Mouse (Mus musculus) thymus, postnatal 25 days (tissue): ENCODE data around the gene G6pc3.
"Not testable (repeated sequence)": the region's sequence is repeated elsewhere in the genome, so short reads cannot be mapped to it uniquely, and the experiment has no call there.

Experiments
- DNase-seq: peaks from one replicate; pipeline ENCODE4 v3.0.0; 2022

Gene G6pc3

DNA sequence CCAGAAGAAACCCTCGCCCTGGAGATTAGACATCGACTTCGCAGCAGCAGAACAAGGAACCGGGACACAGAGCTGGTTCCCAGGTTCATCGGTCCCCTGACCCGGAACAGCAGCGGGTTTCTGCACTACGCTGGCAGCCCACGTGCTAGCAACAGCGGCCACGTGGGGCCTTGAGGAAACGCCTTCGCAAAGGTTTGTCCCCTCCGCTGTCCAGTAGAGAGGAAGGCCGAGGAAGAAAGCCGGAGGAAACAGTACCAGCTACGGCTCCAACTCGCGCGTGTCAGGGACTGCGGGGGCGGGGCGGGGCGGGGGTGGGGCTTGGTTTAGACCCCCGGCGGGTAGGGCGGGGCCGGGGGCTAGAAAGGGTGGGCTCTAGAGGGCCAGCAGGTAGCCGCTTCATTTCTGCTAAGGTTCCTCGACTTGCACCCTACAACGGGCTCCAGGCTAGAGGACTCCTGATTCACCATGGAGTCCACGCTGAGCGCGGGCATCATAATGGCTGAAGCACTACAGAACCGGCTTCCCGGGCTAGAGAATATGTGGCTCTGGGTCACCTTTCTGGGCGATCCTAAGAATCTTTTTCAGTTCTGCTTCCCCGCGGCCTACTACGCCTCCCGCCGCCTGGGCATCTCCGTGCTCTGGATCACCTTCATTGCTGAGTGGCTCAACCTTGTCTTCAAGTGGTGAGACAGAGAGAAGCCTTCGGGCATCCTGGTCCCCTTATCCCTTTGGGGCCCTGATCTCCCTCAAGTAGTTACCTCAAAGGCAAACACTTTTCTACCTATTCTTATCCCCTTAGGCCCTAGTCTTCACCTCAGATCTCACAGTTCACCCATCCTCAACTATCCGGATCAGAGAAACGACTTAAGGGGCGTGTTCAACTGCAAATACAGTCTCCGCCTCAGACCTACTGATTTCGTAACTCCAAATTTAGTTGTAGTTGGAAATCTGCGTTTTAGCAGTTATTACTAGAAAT lies at the start of gene G6pc3:
TSS of gene G6pc3 (plus strand) at position 160 of the 976 bp plus-strand sequence.
- DNase-seq, result peak; percentile 76

- DNase-seq, result peak; percentile 57
These were observed 48.9 kb upstream of the G6pc3 start for GRCm38 (mm10) chr11:102140508-102140907.

DNA sequence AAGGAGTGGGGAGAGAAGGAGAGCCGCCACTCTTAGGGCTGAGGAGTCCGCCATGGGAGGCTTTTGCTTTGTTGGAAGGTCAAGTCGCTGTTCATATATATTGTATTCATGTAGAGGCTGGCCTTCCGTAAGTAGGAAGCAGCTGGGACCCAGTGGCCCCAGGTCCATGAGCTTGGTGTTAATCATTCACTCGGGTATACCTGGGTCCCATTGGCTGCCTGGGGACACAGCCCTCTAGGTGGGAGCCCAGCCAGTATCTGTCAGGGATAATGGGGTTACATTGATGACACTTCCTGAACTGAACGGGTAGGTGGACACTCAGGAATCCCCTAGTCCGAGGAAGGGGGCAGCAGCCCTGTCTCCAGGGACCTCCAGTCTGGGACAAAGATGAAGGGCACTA lies 47.1 kb upstream of the G6pc3 start:
- DNase-seq, result no peak

DNA sequence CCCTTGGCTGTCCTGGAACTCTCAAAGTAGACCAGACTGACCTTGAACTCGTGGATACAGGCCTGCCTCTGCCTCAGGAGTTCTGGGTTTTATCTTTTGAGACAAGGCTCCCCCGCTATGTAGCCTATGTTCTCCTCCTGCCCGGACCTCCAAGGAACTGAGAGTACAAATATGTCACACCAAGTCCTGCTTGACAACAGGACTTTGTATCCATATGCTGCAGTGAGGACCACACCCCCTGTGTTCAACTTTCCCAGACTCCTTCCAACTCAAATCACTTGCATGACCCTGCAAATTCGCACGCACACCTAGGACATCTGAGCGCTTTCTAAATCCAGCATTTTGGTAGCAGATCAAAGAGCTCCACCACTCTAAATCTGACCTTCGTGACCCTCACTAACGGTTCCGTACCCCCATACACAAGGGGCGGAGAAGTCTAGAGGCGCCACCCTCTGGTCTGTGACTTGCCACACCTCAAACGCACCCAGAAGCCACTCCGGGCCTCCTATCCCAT lies 44.4 kb upstream of the G6pc3 start:
- no peak for DNase-seq

DNA sequence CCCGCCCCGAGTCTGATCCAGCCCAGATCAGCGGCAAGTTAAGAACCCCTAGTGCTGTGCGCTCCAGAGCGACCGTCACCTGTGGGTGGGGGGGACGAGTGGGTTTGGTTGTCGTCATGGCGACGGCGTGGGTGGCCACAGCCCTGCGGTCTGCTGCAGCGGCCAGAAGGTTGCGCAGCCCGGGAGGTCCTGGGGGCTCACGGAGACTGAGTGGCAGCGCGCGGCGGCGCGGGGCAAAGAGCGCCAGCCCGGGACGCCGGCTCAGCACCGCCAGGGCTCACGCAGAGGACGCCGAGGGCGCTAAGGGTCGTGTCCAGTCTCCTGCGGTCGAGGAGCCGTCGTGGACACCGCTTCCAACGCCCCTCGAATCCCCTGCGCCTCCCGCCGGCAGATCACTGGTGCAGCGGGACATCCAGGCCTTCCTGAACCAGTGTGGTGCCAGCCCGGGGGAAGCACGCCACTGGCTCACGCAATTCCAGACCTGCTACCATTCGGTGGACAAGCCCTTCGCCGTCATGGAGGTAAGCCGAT lies 43.9 kb upstream of the G6pc3 start, which contains the start of gene Nags:
TSS of gene Nags (plus strand) at position 43 of the 531 bp plus-strand sequence.
- DNase-seq, result no peak

DNA sequence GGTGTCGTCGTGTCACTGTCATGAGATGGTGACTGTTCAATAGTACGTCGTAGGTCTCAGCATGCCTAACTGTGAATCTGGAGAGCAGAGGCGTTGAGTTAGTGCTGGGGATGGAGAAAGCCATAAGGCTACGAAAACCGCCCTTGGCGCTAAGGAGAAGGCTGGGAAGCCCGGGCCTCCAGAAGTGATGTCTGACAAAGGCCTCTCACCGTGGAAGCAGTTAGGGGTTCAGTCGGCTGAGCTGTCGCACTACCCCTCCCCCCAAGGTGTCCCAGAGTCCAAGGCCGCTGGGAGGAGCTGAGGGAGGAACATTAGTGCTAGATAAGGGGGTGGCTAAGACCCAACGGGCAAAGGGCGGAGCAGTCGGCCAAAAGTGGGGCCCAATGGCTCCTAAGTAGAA lies 43.4 kb upstream of the G6pc3 start:
- DNase-seq, result no peak

DNA sequence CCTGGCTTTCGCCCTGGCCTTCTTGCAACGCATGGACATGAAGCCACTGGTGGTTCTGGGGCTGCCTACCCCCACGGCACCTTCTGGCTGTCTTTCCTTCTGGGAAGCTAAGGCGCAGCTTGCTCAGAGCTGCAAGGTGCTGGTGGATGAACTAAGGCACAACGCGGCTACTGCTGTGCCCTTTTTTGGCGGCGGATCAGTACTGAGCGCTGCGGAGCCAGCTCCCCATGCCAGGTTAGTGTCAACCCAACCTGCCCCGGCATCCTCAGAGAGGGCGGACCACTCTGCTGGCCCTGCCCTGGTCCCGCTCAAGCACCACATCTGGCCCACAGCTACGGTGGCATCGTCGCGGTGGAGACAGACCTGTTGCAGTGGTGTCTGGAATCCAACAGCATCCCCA lies 42.9 kb upstream of the G6pc3 start:
- no peak for DNase-seq

- no peak for DNase-seq
These were observed 42.0 kb upstream of the G6pc3 start for GRCm38 (mm10) chr11:102147213-102147989.

DNA sequence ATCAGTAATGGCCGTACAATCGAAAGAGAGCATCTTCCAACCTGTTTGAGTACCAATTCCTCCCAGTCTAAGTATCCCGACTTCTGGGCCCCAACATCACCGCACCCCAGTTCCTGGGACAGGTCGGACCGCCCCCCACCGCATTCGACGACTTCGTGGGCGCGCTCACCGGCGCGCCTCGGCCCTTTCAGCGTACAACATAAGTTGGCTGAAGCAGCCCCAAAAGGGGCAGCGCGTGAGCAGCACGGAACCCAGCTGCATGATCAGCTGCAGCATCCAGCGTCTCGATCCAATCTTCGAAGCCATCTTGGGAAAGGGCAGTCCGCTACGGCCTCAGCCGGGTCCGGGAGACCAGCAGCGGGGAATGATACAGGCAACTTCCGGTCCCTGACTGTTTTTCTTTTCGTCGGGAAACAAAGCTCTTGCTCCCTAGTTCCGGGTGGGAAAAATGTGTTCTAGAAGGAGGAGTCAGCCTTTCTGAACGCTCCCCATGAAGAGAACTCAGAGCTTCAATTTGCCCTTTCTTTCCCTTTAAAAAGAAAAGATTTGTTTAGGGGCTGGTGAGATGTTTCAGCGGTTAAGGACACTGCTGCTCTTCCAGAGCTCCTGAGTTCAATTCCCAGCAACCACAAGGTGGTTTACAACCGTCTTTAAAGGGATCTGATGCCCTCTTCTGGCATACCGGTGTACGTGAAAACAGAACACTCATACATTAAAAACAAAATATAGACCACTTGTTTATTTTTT lies 33.2 kb upstream of the G6pc3 start, which contains the start of gene Tmem101:
TSS of gene Tmem101 (minus strand) at position 366 of the 747 bp plus-strand sequence.
- DNase-seq, result peak; percentile 81

DNA sequence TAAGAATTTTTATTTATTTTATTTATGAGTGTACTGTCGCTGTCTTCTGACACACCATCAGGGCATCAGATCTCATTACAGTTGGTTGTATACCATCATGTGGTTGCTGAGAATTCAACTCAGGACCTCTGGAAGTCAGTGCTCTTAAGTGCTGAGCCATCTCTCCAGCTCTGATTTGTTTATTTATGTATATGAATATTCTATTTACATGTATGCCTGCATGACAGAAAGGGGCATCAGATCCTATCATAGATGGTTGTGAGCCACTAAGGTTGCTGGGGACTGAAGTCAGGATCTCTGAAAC lies 32.7 kb upstream of the G6pc3 start:
- no peak for DNase-seq

GRCm38 (mm10) chr11:102158024-102158423 lies 31.4 kb upstream of the G6pc3 start:
- DNase-seq, result not testable (repeated sequence)

GRCm38 (mm10) chr11:102159781-102160180 lies 29.6 kb upstream of the G6pc3 start:
- DNase-seq, result no peak

DNA sequence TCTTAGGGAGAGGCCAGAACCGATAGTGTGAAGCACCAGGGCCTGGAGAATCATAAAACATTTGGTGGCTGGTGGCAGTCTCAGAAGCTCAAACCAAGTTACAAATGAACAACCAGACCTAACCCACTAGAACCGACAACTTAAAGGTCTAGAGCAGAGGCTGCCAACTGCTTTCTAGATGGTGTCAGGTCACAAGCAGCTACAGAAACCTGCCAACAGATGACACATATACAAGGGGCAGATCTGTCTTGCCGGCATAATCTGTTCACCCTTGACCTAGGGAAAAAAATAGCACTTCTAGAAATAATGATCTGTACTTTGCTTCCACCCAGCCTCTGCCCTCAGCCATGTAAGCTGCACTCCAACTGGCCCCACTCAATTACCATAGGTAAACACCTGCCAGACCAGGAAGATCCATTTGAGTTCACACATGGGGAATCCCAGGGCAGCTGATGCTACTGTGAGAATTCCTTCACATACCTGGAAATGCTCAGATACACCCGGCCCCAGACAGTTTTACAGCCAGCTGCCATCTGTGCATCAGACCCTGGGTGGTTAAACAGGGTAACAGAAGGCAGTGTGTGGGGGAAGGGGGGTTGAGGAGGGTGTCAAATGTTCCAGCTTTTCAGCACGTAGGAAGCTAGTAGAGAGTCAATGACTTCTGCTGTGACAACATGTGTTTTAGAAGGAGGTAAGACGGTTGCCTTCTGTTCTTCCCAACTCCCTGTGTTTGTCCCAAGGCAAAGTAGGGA lies 23.3 kb upstream of the G6pc3 start:
- no peak for DNase-seq

- DNase-seq, result no peak
These were observed 21.9 kb upstream of the G6pc3 start for GRCm38 (mm10) chr11:102167539-102167938.

DNA sequence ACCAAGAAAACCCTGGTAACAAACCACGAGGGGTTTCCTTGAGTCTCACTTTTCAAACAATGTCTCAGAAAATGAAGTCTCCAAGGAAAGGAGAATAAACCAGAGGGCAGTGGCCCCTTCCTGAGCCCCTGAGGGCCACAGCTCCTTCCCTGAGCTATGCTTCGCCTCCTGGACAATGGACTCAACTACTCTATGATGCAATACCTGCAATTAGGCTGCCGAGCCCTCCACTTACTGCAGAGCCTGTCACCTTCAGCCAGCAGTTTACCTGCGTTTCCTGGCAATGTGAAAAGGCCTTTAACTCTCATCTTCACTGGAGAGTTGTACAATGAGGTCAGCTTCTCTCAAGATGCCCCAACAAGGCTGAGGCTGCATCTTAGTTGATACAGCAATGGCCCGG lies 20.7 kb upstream of the G6pc3 start:
- no peak for DNase-seq

DNA sequence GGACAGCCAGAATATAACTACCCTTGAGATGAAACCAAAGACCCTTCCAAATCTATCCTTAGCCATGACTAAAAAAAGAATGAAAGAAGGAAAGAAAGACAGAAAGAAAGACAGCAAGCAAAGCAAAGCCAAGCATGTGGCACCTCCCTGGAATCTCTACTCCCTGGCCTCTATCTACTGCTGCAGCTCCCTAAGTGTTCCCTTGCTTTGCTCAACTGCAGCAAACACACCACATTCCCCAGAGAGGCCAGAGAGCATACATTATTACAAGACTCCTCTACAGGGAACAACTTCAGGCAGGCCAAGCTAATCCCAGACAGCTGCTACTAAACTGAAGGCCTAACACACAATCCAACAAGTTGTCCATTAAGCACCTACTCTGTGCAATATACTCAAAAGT lies 9.6 kb upstream of the G6pc3 start:
- DNase-seq, result no peak

DNA sequence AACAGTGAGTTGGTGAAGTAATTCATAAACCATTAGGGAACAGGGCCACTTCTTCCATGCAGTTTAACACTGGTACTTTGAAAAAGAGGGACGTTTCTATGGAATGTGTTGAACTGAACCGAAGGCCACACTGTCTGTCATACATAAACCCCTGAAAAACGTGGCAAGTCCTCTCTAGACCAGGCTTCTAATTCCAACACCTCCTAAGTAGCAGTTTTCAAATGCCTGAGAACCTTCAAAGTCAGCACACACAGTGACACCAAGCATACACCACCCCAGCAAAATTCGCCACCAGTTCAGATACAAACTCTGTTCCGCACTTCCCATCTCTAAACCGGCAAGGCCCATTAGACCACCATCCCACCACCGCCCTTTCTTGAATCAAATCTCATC lies 5.2 kb upstream of the G6pc3 start:
- no peak for DNase-seq

DNA sequence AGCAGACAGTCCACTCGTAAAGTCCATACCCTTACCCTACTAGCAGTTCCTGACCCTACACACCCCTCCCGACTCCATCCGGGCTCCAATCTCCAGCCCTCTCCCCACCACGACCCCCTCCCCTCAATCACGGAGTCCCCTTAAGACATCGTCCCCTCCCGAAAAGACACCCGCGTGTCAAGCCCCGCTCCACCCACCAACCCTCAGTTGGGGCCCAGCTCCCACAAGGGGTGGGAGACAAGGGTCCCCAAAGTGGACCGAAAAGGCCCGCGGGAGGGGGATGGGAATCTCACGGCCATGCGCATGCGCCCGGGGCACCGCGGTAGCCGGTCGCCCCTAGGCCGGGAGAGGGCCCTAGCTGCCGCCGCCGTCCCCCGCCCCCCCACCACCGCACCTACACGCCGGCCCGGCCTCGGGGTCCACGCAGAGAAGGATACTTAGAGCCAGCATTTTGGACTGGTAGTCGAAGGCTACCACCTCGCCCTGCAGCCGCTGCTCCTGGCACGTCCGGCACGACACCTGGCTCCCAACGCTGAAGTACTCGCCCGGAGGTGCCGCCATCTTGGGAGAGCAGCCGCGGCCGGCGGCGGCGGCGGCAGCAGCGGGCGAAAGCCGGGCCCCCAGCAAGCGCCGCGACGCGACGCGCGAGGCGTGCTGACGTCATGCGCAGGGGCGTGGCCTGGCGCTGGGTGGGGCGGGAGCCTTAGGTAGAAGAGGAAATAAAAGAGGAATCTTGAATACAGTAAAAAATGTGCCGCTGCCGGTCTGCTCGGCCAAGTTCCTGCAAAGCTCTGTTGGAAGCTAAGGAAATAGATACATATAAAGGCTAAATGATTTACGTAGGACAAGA lies 4.5 kb upstream of the G6pc3 start, which contains the start of gene Lsm12:
TSS of gene Lsm12 (minus strand) at position 651 of the 850 bp plus-strand sequence.
- peak; percentile 99 for DNase-seq

- DNase-seq, result no peak
These were observed 3.7 kb upstream of the G6pc3 start for GRCm38 (mm10) chr11:102185677-102186076.

GRCm38 (mm10) chr11:102186235-102186634 lies 3.2 kb upstream of the G6pc3 start:
- no peak for DNase-seq

GRCm38 (mm10) chr11:102188980-102189379 lies 440 bp upstream of the G6pc3 start:
- DNase-seq, result no peak
